Mouse (Mus musculus) effector memory CD4-positive, alpha-beta T cell, adult 7 months (primary cell): ENCODE data around the gene Prss27. TPM values are rescaled to one million over a fixed set of nuclear protein-coding genes. Genes with fewer than 3 reads are reported as not detected.

Experiments
- polyA plus RNA-seq: library from polyadenylated mRNA; unstranded; fragments of 100-300 nt; shearing (Covaris generic); gene quantifications from one replicate; pipeline ENCODE4 v1.2.1, GENCODE M21; 2017

The Prss27 gene
- polyA plus RNA-seq: 0.30 TPM

GRCm38 (mm10) chr17:24037844-24038243 is at the start of gene Prss27:
Gene Prss27 (plus strand): TSS chr17:24038144.

GRCm38 (mm10) chr17:23997901-23998300 is 40.0 kb upstream of the Prss27 start, which contains the start of gene Prss22:
Gene Prss22 (minus strand): TSS chr17:23998100.

GRCm38 (mm10) chr17:24072919-24073696 is 35.2 kb downstream of the Prss27 start, which contains the start of gene Kctd5:
Gene Kctd5 (minus strand): TSS chr17:24073485.

Other genes starting within 250 kb of the Prss27 start
- 994 TPM for gene Srrm2, start 247.6 kb upstream of the Prss27 start, polyA plus RNA-seq
- 395 TPM for gene Elob, start 209.0 kb upstream of the Prss27 start, polyA plus RNA-seq
- gene Prss33, start 202.1 kb upstream of the Prss27 start, polyA plus RNA-seq: 0.35 TPM
- not detected for gene Prss32, start 194.3 kb upstream of the Prss27 start, polyA plus RNA-seq
- 4.6 TPM for gene Prss41, start 194.0 kb upstream of the Prss27 start, polyA plus RNA-seq
- gene Prss21, start 170.1 kb upstream of the Prss27 start, polyA plus RNA-seq: not detected
- gene Dcpp1, start 157.3 kb upstream of the Prss27 start, polyA plus RNA-seq: not detected
- gene Dcpp2, start 157.3 kb upstream of the Prss27 start, polyA plus RNA-seq: not detected
- gene Dcpp3, start 120.7 kb upstream of the Prss27 start, polyA plus RNA-seq: not detected
- not detected for gene Sbp, start 96.5 kb upstream of the Prss27 start, polyA plus RNA-seq
- gene Sbpl, start 82.9 kb upstream of the Prss27 start, polyA plus RNA-seq: not detected
- 5.7 TPM for gene Prss30, start 57.6 kb upstream of the Prss27 start, polyA plus RNA-seq
- not detected for gene Prss22, start 40.0 kb upstream of the Prss27 start, polyA plus RNA-seq
- 27.7 TPM for gene Kctd5, start 35.3 kb downstream of the Prss27 start, polyA plus RNA-seq
- gene Pdpk1, start 112.8 kb downstream of the Prss27 start, polyA plus RNA-seq: 58.9 TPM
- gene Amdhd2, start 125.6 kb downstream of the Prss27 start, polyA plus RNA-seq: 17.6 TPM
- gene Atp6v0c, start 131.6 kb downstream of the Prss27 start, polyA plus RNA-seq: 400 TPM
- 1.1 TPM for gene Tbc1d24, start 167.4 kb downstream of the Prss27 start, polyA plus RNA-seq
- 0.61 TPM for gene Ntn3, start 171.4 kb downstream of the Prss27 start, polyA plus RNA-seq
- gene Tedc2, start 182.7 kb downstream of the Prss27 start, polyA plus RNA-seq: 3.1 TPM
- 1.4 TPM for gene Ccnf, start 213.3 kb downstream of the Prss27 start, polyA plus RNA-seq